27 mouse cellular contexts compared by ENCODE assay signal in genomic region chr4:132659106-132659505, GRCm38 (mm10). TPM values are rescaled to one million over a fixed set of nuclear protein-coding genes. Genes with fewer than 3 reads are reported as not detected.
DNase-seq lines count a peak whose midpoint lies in the region; ATAC-seq and TF ChIP-seq lines count a peak whose summit lies in the region.
"Had no signal": no experiment of that assay in that cellular context is flagged by ENCODE, and none has a peak within 500 bp of the region (broad histone marks: within the 10 kb centered on the region; RNA-seq: fewer than 3 reads in every experiment).

No protein-coding gene starts in this region.

- no peak overlapping the region for H3K9ac ChIP-seq in heart, embryonic 11.5 days (ENCODE audit: low read depth, low read length)
- H3K9ac ChIP-seq: hindbrain, embryonic 13.5 days; liver, embryonic 12.5 days; liver, postnatal 0 days; midbrain, embryonic 13.5 days; neural tube, embryonic 15.5 days had no signal

- H3K27me3 ChIP-seq in heart, embryonic 11.5 days (ENCODE audit: control insufficient read depth, insufficient read depth, low read length) = no peaks in the 10 kb centered on the region
- H3K27me3 ChIP-seq: CH12.LX; hindbrain, embryonic 13.5 days; liver, embryonic 12.5 days; midbrain, embryonic 13.5 days; neural tube, embryonic 15.5 days had no signal

- WGBS in heart, embryonic 11.5 days (ENCODE audit: insufficient replicate concordance) = 85% methylated on average over 7 of the region's 7 CpGs
- 37% methylated on average over 7 of the region's 7 CpGs for WGBS in olfactory bulb, adult 2 months

- no peak for TF ChIP-seq CTCF in olfactory bulb, adult 2 months (IDR thresholded peaks at IDR 0.05; ENCODE audit: insufficient read depth, low read depth, low read length)
- no peak for TF ChIP-seq CTCF in left cerebral cortex, adult 2 months (IDR thresholded peaks at IDR 0.05)

- no peaks in the 10 kb centered on the region for H3K4me1 ChIP-seq in heart, embryonic 11.5 days (ENCODE audit: control insufficient read depth, insufficient read depth, low read length)
- peaks cover 7% of the 10 kb centered on the region; the same call in 1 of the 2 replicates for H3K4me1 ChIP-seq in olfactory bulb, adult 2 months (ENCODE audit: control insufficient read depth, insufficient read depth, low read length)
- H3K4me1 ChIP-seq: heart, embryonic 10.5 days; hindbrain, embryonic 13.5 days; midbrain, embryonic 13.5 days; neural tube, embryonic 15.5 days had no signal

- no peak for ATAC-seq in heart, embryonic 11.5 days (replicated peaks; ENCODE audit: insufficient number of reproducible peaks, low FRiP score, low TSS enrichment)
- ATAC-seq in activated CD4-positive, CD25-positive, alpha-beta regulatory T cell, adult 4 months = peak; percentile 83
- ATAC-seq: forebrain, embryonic 14.5 days; liver, embryonic 12.5 days; liver, postnatal 0 days; midbrain, embryonic 13.5 days had no signal

- intact Hi-C loops in left cerebral cortex, adult 2 months (cut with DNase I) = no loop called here

- 0 out of 2 replicates have a peak, but pooled peaks cover 6% of the 10 kb centered on the region for H3K36me3 ChIP-seq in heart, embryonic 11.5 days (ENCODE audit: control insufficient read depth, insufficient read depth, low read length)

- TF ChIP-seq POLR2A in olfactory bulb, adult 2 months (IDR thresholded peaks at IDR 0.05; ENCODE audit: insufficient read depth, low read depth, low read length) = no peak

- H3K4me2 ChIP-seq in heart, embryonic 11.5 days = no peak overlapping the region
- H3K4me2 ChIP-seq: hindbrain, embryonic 13.5 days; liver, embryonic 12.5 days; midbrain, embryonic 13.5 days; neural tube, embryonic 15.5 days had no signal

- H3K4me3 ChIP-seq in heart, embryonic 11.5 days (ENCODE audit: low read depth, low read length) = no peak overlapping the region
- H3K4me3 ChIP-seq in olfactory bulb, adult 2 months (ENCODE audit: insufficient read depth, low read depth, low read length) = no peak overlapping the region
- H3K4me3 ChIP-seq in left cerebral cortex, adult 2 months = no peak overlapping the region
- H3K4me3 ChIP-seq: heart, embryonic 10.5 days; hindbrain, embryonic 13.5 days; liver, embryonic 12.5 days; midbrain, embryonic 13.5 days; neural tube, embryonic 15.5 days had no signal

- DNase-seq in heart, adult 11 months = peak; percentile 57
- peak; percentile 87 for DNase-seq in CD4-positive, CD25-positive, alpha-beta regulatory T cell, adult 2 months (ENCODE audit: low read depth, low spot score)
- DNase-seq in cerebellum, adult 11-12 months = no peak
- DNase-seq in left cerebral cortex, adult 2 months (ENCODE audit: extremely low spot score in 1 of 2, low spot score in 2 of 2) = no peak
- DNase-seq: adrenal gland, postnatal 14 days; cerebellum, adult 8-10 months; cerebellum, postnatal 36 days; gastrocnemius, postnatal 14 days; heart, postnatal 36 days; kidney, adult 2 months; kidney, postnatal 36 days; left cerebral cortex, postnatal 4 days; liver, postnatal 0 days; lung, postnatal 36 days; right cerebral cortex, postnatal 4 days; thymus, postnatal 14 days had no signal

- no peaks in the 10 kb centered on the region for H3K9me3 ChIP-seq in heart, embryonic 11.5 days (replicated peaks; ENCODE audit: control insufficient read depth, low read length)
- H3K9me3 ChIP-seq: G1E; heart, embryonic 10.5 days; hindbrain, embryonic 13.5 days; liver, embryonic 12.5 days; midbrain, embryonic 13.5 days; neural tube, embryonic 15.5 days had no signal

- no peak overlapping the region for H3K27ac ChIP-seq in heart, embryonic 11.5 days (ENCODE audit: low read depth, low read length)
- H3K27ac ChIP-seq in olfactory bulb, adult 2 months (ENCODE audit: insufficient read depth, low read depth, low read length) = 0 out of 2 replicates have a peak overlapping the region, but pooled peaks have one; percentile 1
- no peak overlapping the region for H3K27ac ChIP-seq in left cerebral cortex, adult 2 months
- H3K27ac ChIP-seq: heart, embryonic 10.5 days; hindbrain, embryonic 13.5 days; liver, embryonic 12.5 days; midbrain, embryonic 13.5 days; neural tube, embryonic 15.5 days had no signal

RNA-seq across cellular contexts. Expression of gene Eya3, which starts 20.3 kb away (rescaled TPM):
- polyA plus RNA-seq in heart, embryonic 11.5 days (2014; fragmentation: Nextera tagmentation; extraction: Ambion mirVana) = 21.5 and 24.4 TPM in 2 replicates
- polyA plus RNA-seq in activated CD4-positive, CD25-positive, alpha-beta regulatory T cell, adult 4 months (2017; shearing (Covaris generic)) = 10 to 100 TPM; 23.2 to 23.8 TPM
- polyA plus RNA-seq in olfactory bulb, adult 2 months (2012; ENCODE audit: insufficient read depth, insufficient read length, low replicate concordance, missing spikeins) = not detected in 2 replicates
- total RNA-seq in left cerebral cortex, adult 2 months (2021) = 10 to 100 TPM; 31.0 to 33.5 TPM

Comparison
In these comparisons a context has a peak if more than half of its experiments do, and no peak if none do; other contexts are left out.
1. DNase-seq: peak in heart, adult 11 months (single experiment) and CD4-positive, CD25-positive, alpha-beta regulatory T cell, adult 2 months (single experiment); none in cerebellum, adult 11-12 months (single experiment) and left cerebral cortex, adult 2 months (0 of 2).